Mouse (Mus musculus) 3134 (cell line): ENCODE data around the gene Hook1.

ENCODE experiments used
- DNase-seq: peaks from one replicate; pipeline ENCODE4 v3.0.0-alpha.2; 2011; ENCODE audit warnings: low spot score; ENCODE audit not compliant: insufficient read length; ENCODE audit errors: extremely low read depth

Hook1 gene

GRCm38 (mm10) chr4:95966928-95967724 lies at the start of gene Hook1:
TSS of gene Hook1 (plus strand) at chr4:95967240.
- peak; percentile 2 for DNase-seq

GRCm38 (mm10) chr4:95917703-95918102 lies 49.3 kb upstream of the Hook1 start:
- no peak for DNase-seq

- no peak for DNase-seq
Observed at GRCm38 (mm10) chr4:95920448-95920847, 46.6 kb upstream of the Hook1 start.

DNA sequence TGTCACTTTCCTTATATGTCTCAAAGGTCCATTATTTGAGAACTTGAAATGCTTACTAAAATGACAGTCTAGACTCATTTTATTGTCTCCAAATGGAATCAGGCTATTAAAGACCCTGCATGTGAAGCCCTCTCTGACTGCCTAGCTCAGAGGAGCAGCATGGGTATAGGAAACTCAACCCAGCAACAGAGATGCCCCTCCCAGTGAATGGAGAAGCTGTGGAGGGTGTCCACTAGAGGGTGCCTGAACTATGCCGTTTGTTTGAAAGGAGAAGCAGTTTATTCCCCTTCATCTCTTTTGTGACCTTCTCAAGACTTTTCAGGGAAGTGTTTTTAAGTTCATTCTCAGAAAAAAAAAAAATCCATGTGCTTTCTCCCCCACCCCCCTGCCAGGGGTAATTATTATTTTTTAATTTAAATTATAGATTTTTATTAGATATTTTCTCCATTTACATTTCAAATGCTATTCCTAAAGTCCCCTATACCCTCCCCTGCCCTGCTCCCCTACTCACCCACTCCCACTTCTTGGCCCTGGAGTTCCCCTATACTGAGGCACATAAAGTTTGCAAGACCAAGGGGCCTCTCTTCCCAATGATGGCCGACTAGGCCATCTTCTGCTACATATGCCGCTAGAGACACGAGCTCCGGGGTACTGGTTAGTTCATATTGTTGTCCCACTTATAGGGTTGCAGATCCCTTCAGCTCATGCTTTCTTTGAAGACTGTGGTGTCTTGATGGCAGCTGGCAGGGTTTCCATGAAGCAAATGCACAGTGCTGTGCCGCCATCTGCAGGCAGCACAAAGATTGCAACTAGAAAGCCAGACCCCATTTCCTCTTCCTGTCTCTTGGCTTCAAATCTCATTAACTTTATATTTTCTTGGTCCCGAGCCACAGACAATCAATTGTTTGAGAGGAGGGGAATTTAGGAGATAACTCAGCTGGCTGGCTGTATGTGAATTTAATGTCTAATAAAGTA lies 42.5 kb upstream of the Hook1 start:
- peak; percentile 37 for DNase-seq

- DNase-seq: peak; percentile 10
Observed at GRCm38 (mm10) chr4:95928846-95929245, 38.2 kb upstream of the Hook1 start.

- no peak for DNase-seq
Observed at GRCm38 (mm10) chr4:95929936-95930335, 37.1 kb upstream of the Hook1 start.

- peak; percentile 5 for DNase-seq
Observed at GRCm38 (mm10) chr4:95931331-95931730, 35.7 kb upstream of the Hook1 start.

DNA sequence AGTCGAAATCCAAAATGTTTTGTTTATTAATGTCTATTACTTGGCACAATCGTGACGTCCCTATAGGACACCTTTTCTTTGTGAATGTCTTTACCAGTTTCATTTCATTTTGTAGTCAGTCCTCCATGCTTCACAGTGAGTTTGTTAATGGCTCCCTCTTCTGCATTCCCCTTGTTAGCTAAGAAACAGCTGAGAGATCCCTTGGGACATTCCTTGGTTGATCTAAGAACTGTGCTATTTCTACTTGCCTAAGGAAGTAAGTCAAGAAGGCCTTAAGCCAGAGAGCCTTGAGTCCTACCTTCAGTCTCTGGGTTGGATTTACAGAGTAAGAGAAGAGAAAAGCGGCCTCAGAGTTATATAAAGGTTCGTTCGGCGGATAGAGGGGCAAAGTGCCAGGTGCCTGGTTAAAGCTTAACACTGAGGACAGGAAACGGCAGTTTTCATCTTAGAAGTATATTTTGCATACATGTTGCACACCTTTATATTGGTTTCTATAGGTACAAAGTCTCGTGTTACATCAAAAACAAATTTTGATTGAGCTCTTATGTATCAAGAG lies 33.2 kb upstream of the Hook1 start:
- no peak for DNase-seq

DNA sequence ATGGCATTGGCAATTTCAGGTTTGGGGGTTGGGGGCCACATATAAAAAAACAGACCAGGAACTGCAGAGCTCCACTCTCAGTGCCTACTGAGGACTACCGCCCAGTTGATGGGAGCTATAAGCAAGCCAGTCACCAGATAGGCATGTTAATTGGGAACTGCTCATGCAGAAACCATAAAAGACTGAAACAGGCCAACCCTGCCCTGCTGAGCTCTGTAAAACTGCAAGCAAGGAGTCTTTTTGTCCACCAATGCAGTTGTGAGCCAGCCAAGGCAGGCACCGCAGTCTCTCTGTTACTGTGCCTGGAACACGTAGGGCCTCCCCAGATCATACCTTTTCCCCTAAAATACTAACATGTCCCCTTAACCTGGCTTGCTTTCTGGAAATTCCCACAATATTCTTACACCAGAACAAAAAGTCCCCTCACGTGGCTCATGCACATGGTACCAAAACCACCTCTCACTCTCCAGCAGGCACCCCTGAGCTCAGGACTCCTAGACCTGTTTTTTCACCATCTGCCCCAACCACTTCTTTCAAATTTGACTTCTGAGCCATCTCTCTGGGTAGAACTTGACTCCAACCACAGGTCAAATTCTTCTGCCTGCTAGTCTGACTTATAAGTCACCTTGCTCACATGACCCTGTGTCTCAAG lies 32.5 kb upstream of the Hook1 start:
- peak; percentile 21 for DNase-seq

DNA sequence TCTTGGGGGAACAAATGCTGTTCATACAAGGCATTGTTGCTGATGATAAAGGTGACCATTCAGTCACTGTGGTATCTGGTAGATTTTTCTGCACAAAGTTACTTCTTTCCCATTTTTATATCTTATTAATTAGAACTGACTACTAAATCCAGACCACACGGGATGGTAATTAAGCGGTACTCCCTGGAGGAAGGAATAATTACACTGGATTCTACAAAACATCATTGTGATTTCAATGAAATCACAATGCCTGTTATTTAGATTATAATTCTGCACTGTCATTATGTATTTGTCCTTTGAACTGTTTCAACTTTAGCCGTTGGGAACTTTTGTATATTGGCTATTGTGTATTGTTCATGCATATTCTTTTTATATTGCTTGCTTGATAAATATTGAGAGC lies 28.3 kb upstream of the Hook1 start:
- DNase-seq: no peak

- no peak for DNase-seq
Observed at GRCm38 (mm10) chr4:95947896-95948295, 19.1 kb upstream of the Hook1 start.

DNA sequence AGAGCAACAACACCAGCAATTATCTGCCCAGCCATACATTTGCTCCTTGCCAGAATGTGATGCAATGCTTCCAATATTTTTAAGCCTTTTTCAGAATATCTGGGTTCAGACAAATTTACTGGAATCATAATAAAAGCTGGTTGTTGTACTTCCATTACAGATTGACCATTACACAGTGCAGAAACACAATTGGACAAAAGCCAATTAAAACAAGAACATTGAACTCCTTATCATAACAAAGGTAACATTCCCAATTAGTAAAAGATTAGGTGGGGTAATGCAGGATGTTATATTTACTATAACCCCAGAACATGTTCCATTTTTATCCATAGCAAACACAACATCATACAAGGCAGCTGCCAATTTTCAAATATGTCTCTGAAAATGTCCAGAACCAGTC lies 13.7 kb upstream of the Hook1 start:
- no peak for DNase-seq

- DNase-seq: peak; percentile 1
Observed at GRCm38 (mm10) chr4:95982221-95982620, 15.2 kb downstream of the Hook1 start.

GRCm38 (mm10) chr4:96016875-96017274 lies 49.8 kb downstream of the Hook1 start:
- DNase-seq: no peak

GRCm38 (mm10) chr4:96022803-96023202 lies 55.8 kb downstream of the Hook1 start:
- no peak for DNase-seq

GRCm38 (mm10) chr4:96028412-96028811 lies 61.4 kb downstream of the Hook1 start:
- DNase-seq: no peak

DNA sequence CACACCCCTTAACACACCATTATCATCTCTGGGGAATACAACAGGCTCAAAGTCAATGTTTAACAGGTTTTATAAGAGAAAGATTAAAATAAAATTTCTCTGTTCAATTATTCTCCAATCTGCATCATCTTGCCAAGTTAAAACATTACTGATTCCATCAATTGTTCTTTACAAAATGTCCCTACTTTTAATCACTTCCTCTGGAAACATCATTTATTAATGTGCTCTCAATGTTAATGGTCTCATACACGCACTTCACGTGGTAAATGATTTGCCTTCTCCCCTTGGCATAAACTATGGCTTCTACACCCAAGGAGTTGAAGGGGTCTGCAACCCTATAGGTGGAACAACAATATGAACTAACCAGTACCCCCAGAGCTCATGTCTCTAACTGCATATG lies 93.1 kb downstream of the Hook1 start:
- DNase-seq: no peak

GRCm38 (mm10) chr4:96062045-96062444 lies 95.0 kb downstream of the Hook1 start:
- no peak for DNase-seq
